Mouse (Mus musculus) common myeloid progenitor, adult 5-6 weeks (primary cell): Measurements from ENCODE around the gene Col5a2. TPM values are rescaled to one million over a fixed set of nuclear protein-coding genes. Genes with fewer than 3 reads are reported as not detected.
A peak's percentile ranks its signal among the peaks of the same experiment; 100 is the strongest.
"Not testable (repeated sequence)": the region's sequence is repeated elsewhere in the genome, so short reads cannot be mapped to it uniquely, and the experiment has no call there.

Experiments
- ATAC-seq: replicated peaks from 2 replicates; pipeline ENCODE4 v1.8.0; 2016; ENCODE audit warnings: low read depth, mild to moderate bottlenecking, moderate TSS enrichment, inconsistent platforms; ENCODE audit not compliant: poor library complexity, severe bottlenecking
- total RNA-seq: library from RNA; stranded (forward); fragments of 200-1000, 187-1606 nt; gene quantifications from 2 replicates; pipeline ENCODE4 v1.2.3, GENCODE M21; 2017

Gene Col5a2
- total RNA-seq, 1 experiment from 2014 or later: not detected

GRCm38 (mm10) chr1:45431922-45432321, 71.2 kb downstream of the Col5a2 start:
- ATAC-seq: peak; percentile 86

GRCm38 (mm10) chr1:45430520-45430919, 72.6 kb downstream of the Col5a2 start:
- no peak for ATAC-seq

GRCm38 (mm10) chr1:45429145-45429544, 73.9 kb downstream of the Col5a2 start:
- ATAC-seq: not testable (repeated sequence)

GRCm38 (mm10) chr1:45423915-45424314, 79.2 kb downstream of the Col5a2 start:
- no peak for ATAC-seq

GRCm38 (mm10) chr1:45420554-45420953, 82.5 kb downstream of the Col5a2 start:
- no peak for ATAC-seq

- ATAC-seq: no peak
These were observed 83.2 kb downstream of the Col5a2 start for GRCm38 (mm10) chr1:45419858-45420257.

- ATAC-seq: no peak
These were observed 121.2 kb downstream of the Col5a2 start for GRCm38 (mm10) chr1:45381866-45382265.

- no peak for ATAC-seq
These were observed 122.9 kb downstream of the Col5a2 start for GRCm38 (mm10) chr1:45379992-45380690.

GRCm38 (mm10) chr1:45365427-45365826, 137.7 kb downstream of the Col5a2 start:
- ATAC-seq: no peak

GRCm38 (mm10) chr1:45363274-45363673, 139.8 kb downstream of the Col5a2 start:
- no peak for ATAC-seq

- no peak for ATAC-seq
These were observed 143.4 kb downstream of the Col5a2 start for GRCm38 (mm10) chr1:45359673-45360072.

GRCm38 (mm10) chr1:45359147-45359546, 143.9 kb downstream of the Col5a2 start:
- no peak for ATAC-seq

- ATAC-seq: no peak
These were observed 145.1 kb downstream of the Col5a2 start for GRCm38 (mm10) chr1:45358020-45358419.

GRCm38 (mm10) chr1:45355944-45356343, 147.1 kb downstream of the Col5a2 start:
- ATAC-seq: no peak

GRCm38 (mm10) chr1:45329149-45329548, 173.9 kb downstream of the Col5a2 start:
- no peak for ATAC-seq

Other genes with a start within 250 kb of the Col5a2 start
- gene Col3a1, start 191.7 kb downstream of the Col5a2 start, total RNA-seq: not detected in 2 replicates